Mouse (Mus musculus): ENCODE results near the gene Oaz1.
"Not testable (repeated sequence)": the region's sequence is repeated elsewhere in the genome, so short reads cannot be mapped to it uniquely, and the experiment has no call there.

The Oaz1 gene

GRCm38 (mm10) chr10:80823316-80823715, 3.1 kb upstream of the Oaz1 start:
- no peak for DNase-seq (ENCODE audit: low spot score in 2 of 2)

DNA sequence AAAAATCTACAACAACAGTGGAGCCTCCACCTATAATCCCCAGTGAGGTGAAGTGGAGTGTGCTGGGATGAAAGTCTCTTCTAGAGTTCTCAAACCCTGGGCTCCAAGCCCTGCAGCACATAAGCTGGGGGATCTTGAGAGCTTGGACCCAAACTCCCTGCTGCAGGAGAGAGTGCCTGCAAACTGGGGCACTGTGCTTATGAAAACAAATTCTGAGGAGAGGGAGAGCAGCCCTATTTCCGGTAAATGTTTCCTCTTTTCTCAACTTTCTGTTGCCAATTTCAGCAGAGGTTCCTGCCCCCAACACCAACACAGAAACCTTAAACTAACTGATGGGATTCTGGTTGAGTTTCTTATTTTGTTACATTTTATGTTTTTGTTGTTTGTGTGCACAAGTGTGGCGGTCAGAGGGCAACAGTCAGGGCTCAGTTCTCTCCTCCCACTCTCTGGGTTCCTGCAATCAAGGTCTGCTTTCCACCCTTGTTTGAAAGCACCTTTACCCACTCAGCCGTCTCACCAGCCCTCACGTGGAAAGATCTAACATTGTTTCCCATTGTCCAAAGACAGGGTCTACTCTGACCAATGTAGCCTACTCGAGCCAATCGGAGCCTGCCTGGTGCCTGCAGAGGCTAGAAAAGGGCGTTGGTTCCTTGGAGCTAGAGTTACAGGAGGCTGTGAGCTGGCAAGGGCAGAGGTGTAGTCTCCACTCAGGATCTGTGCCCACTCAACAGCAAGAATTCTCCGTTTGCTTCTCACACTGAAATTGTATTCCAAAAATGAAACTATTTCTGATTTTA, 2.4 kb upstream of the Oaz1 start:
- DNase-seq (ENCODE audit: low spot score in 2 of 2): no peak

DNA sequence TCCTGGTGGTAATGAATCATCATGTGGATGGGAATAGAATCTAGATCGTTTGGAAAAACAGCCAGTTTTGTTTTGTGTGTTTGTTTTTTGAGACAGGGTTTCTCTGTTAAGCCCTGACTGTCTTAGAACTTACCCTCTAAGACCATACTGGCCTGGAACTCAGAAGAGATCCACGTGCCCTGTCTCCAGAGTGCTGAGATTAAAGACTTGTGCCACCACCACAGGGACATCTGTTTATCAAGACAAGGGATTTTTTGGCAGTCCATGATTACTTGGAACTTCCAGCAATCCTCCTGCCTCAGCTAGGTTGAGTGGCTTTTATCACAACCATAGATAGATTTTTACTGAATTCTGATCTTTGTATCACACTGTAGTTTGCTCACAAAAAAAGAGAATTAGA, 1.6 kb upstream of the Oaz1 start:
- no peak for DNase-seq (ENCODE audit: low spot score in 2 of 2)

GRCm38 (mm10) chr10:80827063-80827869, 810 bp downstream of the Oaz1 start:
- DNase-seq (ENCODE audit: low spot score in 2 of 2): no peak

GRCm38 (mm10) chr10:80827870-80828420, 1.5 kb downstream of the Oaz1 start:
- no peak for DNase-seq (ENCODE audit: low spot score in 2 of 2)

DNA sequence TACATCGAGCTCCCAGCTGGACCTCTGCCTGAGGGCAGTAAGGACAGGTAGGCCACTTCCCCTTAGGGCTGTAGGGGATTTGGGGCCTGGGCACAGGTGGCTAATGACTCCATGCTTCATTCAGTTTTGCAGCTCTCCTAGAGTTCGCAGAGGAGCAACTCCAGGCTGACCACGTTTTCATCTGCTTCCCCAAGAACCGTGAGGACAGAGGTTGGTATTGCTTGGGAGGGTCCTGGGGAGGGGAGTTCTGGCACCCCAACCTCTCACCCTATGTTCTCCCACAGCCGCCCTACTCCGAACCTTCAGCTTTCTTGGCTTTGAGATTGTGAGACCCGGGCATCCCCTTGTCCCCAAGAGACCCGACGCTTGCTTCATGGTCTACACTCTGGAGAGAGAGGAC, 2.1 kb downstream of the Oaz1 start:
- DNase-seq (ENCODE audit: low spot score in 2 of 2): not testable (repeated sequence)

GRCm38 (mm10) chr10:80829359-80830278, 3.2 kb downstream of the Oaz1 start:
- no peak for DNase-seq (ENCODE audit: low spot score in 2 of 2)

DNA sequence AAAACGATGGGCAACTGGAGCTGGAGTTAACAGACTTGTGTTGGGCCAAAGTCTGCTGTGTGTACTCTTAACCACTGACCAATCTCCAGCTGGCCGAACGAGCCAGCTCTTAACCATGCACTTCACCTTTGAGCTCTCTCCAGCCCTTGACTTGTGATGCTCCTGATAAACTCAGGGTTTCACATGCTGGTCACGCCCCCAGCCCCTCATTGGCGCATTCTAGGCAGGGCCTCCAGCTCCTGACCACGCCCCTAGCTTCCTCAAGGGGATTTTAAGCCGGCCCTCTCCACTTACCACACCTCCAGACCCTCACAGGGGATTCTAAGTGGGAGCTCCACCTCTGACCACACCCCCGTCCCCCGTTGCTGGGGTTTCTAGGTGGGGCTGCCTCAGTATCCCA, 4.7 kb downstream of the Oaz1 start:
- DNase-seq (ENCODE audit: low spot score in 2 of 2): no peak

DNA sequence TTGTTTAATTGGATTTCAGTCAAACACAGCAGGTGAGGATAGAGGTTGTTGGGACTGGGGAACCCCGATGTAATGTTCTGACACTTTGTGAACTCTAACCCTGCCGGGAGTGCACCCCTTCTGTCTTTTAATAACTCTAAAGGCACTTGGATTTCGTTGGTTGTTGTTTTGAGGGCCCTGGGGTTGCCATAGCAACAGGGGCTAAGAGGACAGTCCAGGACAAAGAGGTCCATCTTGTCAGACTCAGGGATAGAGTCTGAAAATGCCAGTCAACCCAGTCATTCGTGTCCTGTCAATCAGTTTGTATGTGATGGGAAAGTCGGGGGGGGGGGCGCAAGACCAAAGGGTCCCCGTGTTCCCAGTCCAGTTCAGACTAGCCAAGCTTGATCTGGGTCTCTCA, 6.4 kb downstream of the Oaz1 start:
- DNase-seq (ENCODE audit: low spot score in 2 of 2): no peak

GRCm38 (mm10) chr10:80835617-80836016, 9.2 kb downstream of the Oaz1 start:
- DNase-seq (ENCODE audit: low spot score in 2 of 2): no peak

DNA sequence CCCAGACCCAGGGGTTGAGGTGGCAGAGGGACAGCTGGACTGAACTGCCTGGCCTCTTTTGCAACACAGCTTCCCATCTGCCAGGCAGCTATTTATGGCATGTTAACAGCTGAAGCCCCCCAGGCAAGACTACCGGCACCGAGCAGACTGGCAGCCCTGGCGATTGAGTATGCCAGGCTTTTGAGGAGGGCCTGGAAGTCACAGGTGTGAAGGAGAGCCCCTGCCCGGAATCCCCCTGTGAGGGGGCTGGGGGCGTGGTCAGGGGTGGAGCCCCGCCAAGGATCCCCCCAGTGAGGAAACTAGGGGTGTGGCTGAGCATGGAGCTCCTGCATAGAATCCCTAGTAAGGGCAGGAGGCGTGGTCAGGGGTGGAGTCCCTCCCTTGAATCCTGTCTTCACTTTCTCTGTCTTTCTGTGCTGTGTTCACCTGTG, 10.5 kb downstream of the Oaz1 start:
- no peak for DNase-seq (ENCODE audit: low spot score in 2 of 2)

DNA sequence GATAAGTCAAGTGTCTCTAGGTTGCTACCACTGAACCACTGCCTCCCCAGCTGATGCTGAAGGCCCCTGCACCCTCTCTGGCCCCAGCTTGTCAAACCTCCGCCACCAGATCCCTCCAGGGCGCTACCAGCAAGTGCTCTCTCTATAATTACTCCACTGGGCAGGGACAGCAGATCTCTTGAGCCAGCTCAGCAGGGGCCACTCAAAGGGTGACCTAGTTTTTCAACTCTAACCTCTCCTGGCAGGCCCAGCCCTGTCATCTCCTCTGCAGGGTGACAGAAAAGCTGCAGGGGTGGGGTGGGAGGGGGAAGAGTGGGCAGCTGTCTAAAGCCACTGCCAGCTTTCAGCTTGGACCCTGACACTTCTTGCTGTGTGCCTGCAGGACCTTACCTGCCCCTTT, 11.4 kb downstream of the Oaz1 start:
- no peak for DNase-seq (ENCODE audit: low spot score in 2 of 2)

GRCm38 (mm10) chr10:80838346-80838912, 12.0 kb downstream of the Oaz1 start:
- no peak for DNase-seq (ENCODE audit: low spot score in 2 of 2)

- DNase-seq (ENCODE audit: low spot score in 2 of 2): no peak
Measured at GRCm38 (mm10) chr10:80839848-80840247, 13.4 kb downstream of the Oaz1 start.

GRCm38 (mm10) chr10:80841685-80842084, 15.2 kb downstream of the Oaz1 start:
- no peak for DNase-seq (ENCODE audit: low spot score in 2 of 2)

DNA sequence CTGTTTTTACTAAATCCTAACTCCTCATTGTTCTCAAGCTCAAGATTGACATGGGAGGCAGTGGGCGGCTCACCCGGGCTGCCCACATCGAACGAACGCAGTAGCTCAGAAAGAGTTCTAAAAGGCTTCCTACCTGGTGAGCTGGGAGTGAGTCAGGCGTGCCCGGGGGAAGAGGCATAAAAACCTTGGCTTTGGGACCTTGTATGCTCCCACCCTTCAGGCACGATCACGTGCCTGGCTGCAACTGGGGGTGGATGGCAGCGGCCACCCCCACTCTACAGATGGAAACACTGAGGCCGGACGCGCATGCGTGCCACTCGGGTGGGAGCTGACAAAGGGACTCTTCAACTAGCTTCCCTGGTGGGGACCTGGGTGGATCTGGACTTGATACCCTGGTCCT, 15.9 kb downstream of the Oaz1 start:
- peak; percentile 56 to 59 for DNase-seq (ENCODE audit: low spot score in 2 of 2)

- no peak for DNase-seq (ENCODE audit: low spot score in 2 of 2)
Measured at GRCm38 (mm10) chr10:80843087-80843930, 16.9 kb downstream of the Oaz1 start.

GRCm38 (mm10) chr10:80843931-80844547, 17.6 kb downstream of the Oaz1 start, which contains the start of gene Lingo3:
Gene Lingo3 (minus strand): TSS chr10:80844039.
- DNase-seq (ENCODE audit: low spot score in 2 of 2): peak; percentile 54 to 57

DNA sequence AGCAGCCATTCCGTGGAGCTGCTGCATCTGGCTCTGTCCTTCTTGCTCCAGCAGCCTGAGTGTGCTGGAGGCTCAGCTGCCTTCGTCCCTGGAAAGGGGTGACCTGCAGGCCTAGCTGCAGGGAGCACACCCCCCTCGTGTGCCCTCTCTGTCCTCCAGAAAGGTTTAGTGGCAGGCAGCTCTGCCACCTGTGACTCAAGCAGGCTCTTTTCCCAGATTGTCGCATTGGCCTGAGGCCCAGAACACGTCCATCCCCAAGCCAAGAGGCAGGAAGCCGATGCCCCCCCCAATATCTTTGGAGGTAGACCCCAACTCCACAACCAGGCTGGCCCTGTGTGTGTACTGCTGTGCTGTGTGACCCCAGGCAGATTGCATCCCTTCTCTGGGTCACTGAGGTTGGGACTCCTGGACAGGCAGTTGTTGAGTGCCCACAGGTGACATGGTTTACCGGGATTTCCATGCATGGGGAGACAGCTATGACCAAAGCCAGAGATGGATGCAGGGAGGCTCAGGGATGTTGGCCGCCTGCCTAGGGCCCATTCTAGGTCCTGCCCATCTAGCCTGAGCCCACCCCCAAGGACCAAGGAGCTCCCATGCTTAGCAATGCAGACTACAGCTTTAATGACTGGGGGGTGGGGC, 18.7 kb downstream of the Oaz1 start:
- DNase-seq (ENCODE audit: low spot score in 2 of 2): no peak

Data from frontal cortex, postnatal 36 days (tissue).